Mouse (Mus musculus) small intestine, adult 2 months (tissue): ENCODE measurements around the gene Rpgrip1l.

Experiments
- CTCF ChIP-seq: fragments of 200-500 bp; IDR thresholded peaks from 2 replicates; pipeline ENCODE4 v1.5.1; 2012; ENCODE audit warnings: low read depth, mild to moderate bottlenecking, control low read depth, inconsistent platforms, low read length, moderate library complexity, mixed read lengths; ENCODE audit not compliant: insufficient replicate concordance, insufficient read length; ENCODE audit errors: extremely low read depth
- POLR2A ChIP-seq: fragments of 200-500 bp; IDR thresholded peaks from 2 replicates; pipeline ENCODE4 v1.6.1; 2012; ENCODE audit warnings: low read depth, mild to moderate bottlenecking, control low read depth, inconsistent platforms, low read length, moderate library complexity

- TF ChIP-seq CTCF (no peak), POLR2A (no peak)
Measured at GRCm38 (mm10) chr8:91352598-91352997, 39.5 kb upstream of the Rpgrip1l start.
